Comparison of ENCODE assay signal across 8 mouse cellular contexts in the genomic region with DNA sequence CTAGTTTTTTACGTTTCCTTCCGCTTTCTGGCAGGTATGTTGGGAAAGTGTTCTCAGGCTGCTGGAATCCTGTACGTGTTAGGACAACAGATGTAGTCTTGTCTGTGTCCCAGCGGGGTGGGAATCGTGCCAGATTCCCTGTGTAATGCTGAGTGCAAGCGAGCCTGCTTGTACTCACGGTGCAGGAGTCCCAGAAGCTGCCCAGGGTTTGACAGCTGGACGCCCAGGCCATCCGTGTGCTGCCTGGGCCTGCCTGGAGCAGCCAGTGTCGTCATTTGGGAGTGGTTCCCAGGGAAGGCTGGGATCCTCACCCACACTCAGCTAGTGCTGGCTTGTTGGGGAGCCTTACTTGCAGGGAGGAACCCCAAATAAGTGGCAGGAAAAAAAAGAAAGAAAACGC. TPM values are rescaled to one million over a fixed set of nuclear protein-coding genes. Genes with fewer than 3 reads are reported as not detected.
DNase-seq lines count a peak whose midpoint lies in the region; ATAC-seq and TF ChIP-seq lines count a peak whose summit lies in the region.
"Had no signal": no experiment of that assay in that cellular context is flagged by ENCODE, and none has a peak within 500 bp of the region (broad histone marks: within the 10 kb centered on the region; RNA-seq: fewer than 3 reads in every experiment).

No protein-coding gene starts in this region.

- H3K36me3 ChIP-seq in kidney, embryonic 15.5 days: no peaks in the 10 kb centered on the region
- peaks cover 23% of the 10 kb centered on the region for H3K36me3 ChIP-seq in heart, postnatal 0 days (replicated peaks; ENCODE audit: control insufficient read depth, insufficient read depth, low read length)
- H3K36me3 ChIP-seq: neural tube, embryonic 12.5 days had no signal

- 0 out of 2 replicates have a peak, but pooled peaks have one; percentile 38 for TF ChIP-seq EP300 in heart, postnatal 0 days (IDR thresholded peaks at IDR 0.05; ENCODE audit: low read depth)

- 49% methylated on average over 11 of the region's 11 CpGs for WGBS in kidney, embryonic 15.5 days
- WGBS in heart, postnatal 0 days: 8% methylated on average over 11 of the region's 11 CpGs

- no peak overlapping the region for H3K4me3 ChIP-seq in kidney, embryonic 15.5 days (replicated peaks)
- H3K4me3 ChIP-seq in heart, postnatal 0 days (ENCODE audit: low read depth, low read length): no peak overlapping the region
- H3K4me3 ChIP-seq: neural tube, embryonic 12.5 days had no signal

- no peak overlapping the region for H3K9ac ChIP-seq in kidney, embryonic 15.5 days
- H3K9ac ChIP-seq in heart, postnatal 0 days (replicated peaks; ENCODE audit: low read depth, low read length): peak overlapping the region; percentile 33
- H3K9ac ChIP-seq: neural tube, embryonic 12.5 days had no signal

- 0 out of 2 replicates have a peak, but pooled peaks cover 5% of the 10 kb centered on the region for H3K27me3 ChIP-seq in kidney, embryonic 15.5 days
- H3K27me3 ChIP-seq in heart, postnatal 0 days (ENCODE audit: control insufficient read depth, insufficient read depth, low read length): no peaks in the 10 kb centered on the region

- TF ChIP-seq CTCF in heart, postnatal 0 days (IDR thresholded peaks at IDR 0.05; ENCODE audit: low read depth): no peak

- no peak for ATAC-seq in kidney, embryonic 15.5 days (replicated peaks; ENCODE audit: low FRiP score)
- peak; percentile 94 for ATAC-seq in heart, postnatal 0 days (ENCODE audit: insufficient read depth, low read depth)

- no peaks in the 10 kb centered on the region for H3K9me3 ChIP-seq in kidney, embryonic 15.5 days (replicated peaks)
- H3K9me3 ChIP-seq in heart, postnatal 0 days (replicated peaks; ENCODE audit: control insufficient read depth, low read length): no peaks in the 10 kb centered on the region
- H3K9me3 ChIP-seq: neural tube, embryonic 12.5 days had no signal

- H3K4me2 ChIP-seq in kidney, embryonic 15.5 days: no peak overlapping the region
- H3K4me2 ChIP-seq in heart, postnatal 0 days (ENCODE audit: low read depth, low read length): peak overlapping the region; percentile 30
- H3K4me2 ChIP-seq: neural tube, embryonic 12.5 days had no signal

- H3K27ac ChIP-seq in kidney, embryonic 15.5 days: no peak overlapping the region
- peak overlapping the region; percentile 93 for H3K27ac ChIP-seq in heart, postnatal 0 days (ENCODE audit: low read depth)
- H3K27ac ChIP-seq: neural tube, embryonic 12.5 days had no signal

- DNase-seq in kidney, postnatal 10 days: peak; percentile 60
- peak; percentile 68 for DNase-seq in MN1 (ENCODE audit: low spot score)
- peak; percentile 55 for DNase-seq in brain, adult 2 months (ENCODE audit: low read depth, low spot score)
- DNase-seq in heart, postnatal 0 days (ENCODE audit: low spot score): peak; percentile 92
- peak; percentile 8 for DNase-seq in right cerebral cortex, postnatal 25 days
- no peak for DNase-seq in thymus, postnatal 14 days

- no peaks in the 10 kb centered on the region for H3K4me1 ChIP-seq in kidney, embryonic 15.5 days
- peaks cover 31% of the 10 kb centered on the region for H3K4me1 ChIP-seq in heart, postnatal 0 days (ENCODE audit: control insufficient read depth, insufficient read depth)
- H3K4me1 ChIP-seq: neural tube, embryonic 12.5 days had no signal

RNA-seq across cellular contexts. Expression of gene Dsp, which starts 11.6 kb away (rescaled TPM):
- 5.1 TPM in 2 replicates for polyA plus RNA-seq in kidney, embryonic 15.5 days (2015; fragmentation: Nextera tagmentation; extraction: Ambion mirVana)
- total RNA-seq in heart, postnatal 0 days (2014; rRNA removed; ENCODE audit: low replicate concordance): 160 and 181 TPM in 2 replicates
- 36.7 and 46.0 TPM in 2 replicates for polyA plus RNA-seq in heart, postnatal 0 days (2015; fragmentation: Nextera tagmentation; extraction: Ambion mirVana)

RNA-seq across cellular contexts. Expression of gene Snrnp48, which starts 42.1 kb away (rescaled TPM):
- 40.2 and 41.2 TPM in 2 replicates for polyA plus RNA-seq in kidney, embryonic 15.5 days (2015; fragmentation: Nextera tagmentation; extraction: Ambion mirVana)
- 8.3 and 8.9 TPM in 2 replicates for total RNA-seq in heart, postnatal 0 days (2014; rRNA removed; ENCODE audit: low replicate concordance)
- 15.0 and 18.9 TPM in 2 replicates for polyA plus RNA-seq in heart, postnatal 0 days (2015; fragmentation: Nextera tagmentation; extraction: Ambion mirVana)
